Mouse (Mus musculus) adrenal gland (tissue): ENCODE results near the gene Rd3.

Experiments
- intact Hi-C: fragments of 180-260 bp; cut with DNase I; formaldehyde crosslinking; loops from one replicate; pipeline ENCODE4 v1.15.1; 2025

Gene Rd3

GRCm38 (mm10) chr1:191963948-191964772, 13.0 kb upstream of the Rd3 start:
- intact Hi-C loops, result loop anchor here (1.0 to 5.0 kb wide), 2 partner anchors 57 to 129 kb away; partner anchors contain the start of gene Slc30a1

- intact Hi-C loops, result loop anchor here (1.0 to 5.0 kb wide), 3 partner anchors 58 to 130 kb away; partner anchors contain the start of gene Slc30a1
Observed at GRCm38 (mm10) chr1:191964773-191965481, 12.2 kb upstream of the Rd3 start.

- intact Hi-C loops, result no loop called here
Observed at GRCm38 (mm10) chr1:191969939-191970338, 7.2 kb upstream of the Rd3 start.

- intact Hi-C loops, result no loop called here
Observed at GRCm38 (mm10) chr1:191974509-191975405, 2.4 kb upstream of the Rd3 start.

- intact Hi-C loops, result no loop called here
Observed at GRCm38 (mm10) chr1:191981426-191982102, 4.4 kb downstream of the Rd3 start.

GRCm38 (mm10) chr1:191986674-191987480, 9.7 kb downstream of the Rd3 start:
- intact Hi-C loops, result no loop called here

- intact Hi-C loops, result no loop called here
Observed at GRCm38 (mm10) chr1:191987481-191987769, 10.3 kb downstream of the Rd3 start.

GRCm38 (mm10) chr1:191988646-191989045, 11.5 kb downstream of the Rd3 start:
- intact Hi-C loops, result no loop called here

GRCm38 (mm10) chr1:191989060-191989459, 11.9 kb downstream of the Rd3 start:
- intact Hi-C loops, result no loop called here

GRCm38 (mm10) chr1:191989994-191990393, 12.8 kb downstream of the Rd3 start:
- intact Hi-C loops, result no loop called here

GRCm38 (mm10) chr1:191992040-191992780, 15.0 kb downstream of the Rd3 start:
- intact Hi-C loops, result no loop called here

GRCm38 (mm10) chr1:191994476-191994875, 17.3 kb downstream of the Rd3 start:
- intact Hi-C loops, result no loop called here

- intact Hi-C loops, result no loop called here
Observed at GRCm38 (mm10) chr1:191995488-191995887, 18.3 kb downstream of the Rd3 start.

- intact Hi-C loops, result no loop called here
Observed at GRCm38 (mm10) chr1:191995916-191996315, 18.7 kb downstream of the Rd3 start.

GRCm38 (mm10) chr1:191996621-191997185, 19.5 kb downstream of the Rd3 start:
- intact Hi-C loops, result no loop called here

GRCm38 (mm10) chr1:191999022-191999421, 21.9 kb downstream of the Rd3 start:
- intact Hi-C loops, result no loop called here
